Mouse (Mus musculus): ENCODE measurements around the gene Repin1. TPM values are rescaled to one million over a fixed set of nuclear protein-coding genes. Genes with fewer than 3 reads are reported as not detected.

Gene Repin1
- 8.5 and 9.5 TPM in 2 replicates for polyA plus RNA-seq (2012; rRNA removed)

DNA sequence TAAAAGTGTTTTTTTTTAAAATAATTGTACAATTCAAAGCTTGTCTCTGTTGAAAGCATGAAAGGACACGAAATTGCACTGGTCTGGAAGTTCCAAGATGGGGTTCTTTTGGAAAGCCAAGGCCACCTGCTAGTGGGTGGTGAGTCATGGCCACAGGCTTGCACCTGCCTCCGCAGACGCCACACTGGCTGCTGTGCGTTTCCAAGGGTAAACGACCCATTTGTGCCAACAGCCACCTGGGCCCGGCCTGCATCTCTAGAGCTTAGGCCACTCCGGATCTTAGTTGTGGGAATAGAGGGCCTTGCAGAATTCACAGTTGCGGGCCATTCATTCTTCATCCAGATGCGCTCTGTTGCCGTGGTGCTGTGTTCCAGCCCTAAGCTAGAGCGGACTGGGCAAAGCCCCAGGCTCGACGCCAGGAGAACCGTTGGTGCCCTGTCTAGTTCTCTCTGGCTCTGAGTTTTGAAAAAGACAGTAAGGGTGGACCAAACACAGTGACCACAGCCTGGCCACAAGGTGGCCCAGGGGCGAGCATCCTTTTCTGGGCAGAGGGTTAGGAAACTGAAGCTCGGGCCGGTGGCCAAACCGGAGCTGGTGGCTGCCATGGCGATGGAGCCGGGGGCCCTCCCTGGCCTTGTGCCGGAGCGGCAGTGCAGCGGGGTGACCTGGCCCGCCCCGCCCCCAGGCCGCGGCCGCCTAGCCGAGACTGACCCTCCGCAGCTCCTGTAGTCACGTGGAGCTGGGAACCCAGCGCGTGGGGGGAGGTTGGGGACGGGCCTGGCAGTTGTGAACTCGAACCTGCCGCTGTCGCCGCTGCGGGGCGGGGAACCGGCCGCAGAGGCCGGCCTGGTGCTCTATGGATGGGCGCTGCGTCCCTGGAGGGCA, at the start of gene Repin1, which contains the start of gene Gm44965:
Gene Repin1 (plus strand): TSS at position 726 of the 885 bp plus-strand sequence.
Gene Gm44965 (plus strand): TSS at position 784 of the 885 bp plus-strand sequence.
- DNase-seq (ENCODE audit: low read depth, low spot score) = no peak
- WGBS = 2% methylated on average over 45 of the region's 45 CpGs

DNA sequence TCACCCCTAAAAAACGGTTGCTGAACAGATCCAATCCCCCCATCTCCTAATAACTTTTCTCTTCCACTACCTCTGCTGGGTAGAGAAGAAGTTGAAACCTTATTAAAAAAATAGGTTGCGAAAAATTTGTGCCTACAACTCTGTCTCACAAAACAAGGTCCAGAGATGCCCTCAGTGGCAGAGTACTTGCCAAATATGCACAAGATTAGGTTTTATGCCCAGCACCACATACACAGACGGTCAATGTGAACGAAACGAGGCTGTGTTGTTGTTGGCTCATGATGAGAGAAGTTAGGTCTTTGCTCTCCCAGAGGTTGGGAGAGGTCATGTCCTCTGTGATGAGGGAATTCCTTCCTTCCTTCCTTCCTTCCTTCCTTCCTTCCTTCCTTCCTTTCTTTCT, 48.4 kb upstream of the Repin1 start:
- WGBS = 54% methylated on average over 5 of the region's 5 CpGs
- DNase-seq (ENCODE audit: low read depth, low spot score) = no peak

DNA sequence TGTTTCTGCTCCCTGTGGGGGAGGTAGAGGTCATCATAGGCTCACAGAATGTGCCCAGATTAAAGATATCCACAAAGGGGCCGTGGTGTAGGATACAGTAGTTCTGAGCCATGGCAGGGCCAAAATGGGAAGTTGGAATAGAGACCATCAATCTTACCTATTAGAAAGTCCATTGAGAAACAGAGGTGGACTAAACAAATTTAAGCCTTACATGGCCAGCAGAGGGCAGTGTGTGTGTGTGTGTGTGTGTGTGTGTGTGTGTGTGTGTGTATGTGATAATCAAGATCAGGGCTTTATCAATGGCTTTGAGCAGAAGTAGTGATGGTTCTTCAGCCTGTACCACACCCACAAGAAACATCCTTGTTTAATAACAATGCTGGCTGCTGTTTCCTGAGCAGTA, 47.4 kb upstream of the Repin1 start:
- no peak for DNase-seq (ENCODE audit: low read depth, low spot score)
- 41% methylated on average over 1 of the region's 1 CpGs for WGBS

DNA sequence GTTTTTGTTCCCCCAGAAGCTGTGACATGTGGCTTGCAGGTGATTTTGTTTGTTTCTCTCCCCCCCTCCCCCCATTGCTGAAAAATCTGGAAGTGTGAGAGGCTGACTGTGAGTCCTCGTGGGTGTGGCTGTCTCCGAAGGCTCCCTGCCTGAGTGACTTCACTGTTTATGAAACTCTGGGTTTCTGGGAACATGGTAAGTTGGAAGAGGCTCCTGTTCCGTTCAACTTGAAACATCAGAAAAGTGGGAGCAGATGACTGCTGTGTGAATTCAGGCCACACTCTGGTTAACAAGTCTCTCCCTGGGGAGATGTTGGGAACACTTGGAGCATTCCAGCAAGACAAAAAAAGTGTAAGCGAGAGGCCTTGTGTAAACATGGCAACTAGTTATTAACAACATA, 46.8 kb upstream of the Repin1 start:
- 52% methylated on average over 4 of the region's 4 CpGs for WGBS
- no peak for DNase-seq (ENCODE audit: low read depth, low spot score)

DNA sequence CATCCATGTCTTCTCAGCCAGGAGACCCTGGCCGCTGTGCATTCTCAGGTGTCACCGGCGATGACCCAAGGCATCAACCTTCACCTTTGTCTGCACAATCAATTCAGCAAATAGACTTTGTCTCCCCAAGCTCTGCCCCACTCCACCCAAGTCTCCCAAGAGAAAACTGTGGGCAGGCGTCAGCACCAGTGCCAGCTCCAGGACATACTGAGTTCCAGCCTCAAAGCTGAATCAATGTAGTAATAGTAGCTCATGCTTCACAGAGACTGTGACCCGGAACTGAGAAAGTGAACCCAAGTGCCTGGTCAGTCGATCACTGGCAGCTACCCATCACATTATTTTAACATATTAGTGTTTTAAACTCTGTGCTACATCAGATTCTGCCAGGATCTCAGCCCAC, 45.4 kb upstream of the Repin1 start:
- DNase-seq (ENCODE audit: low read depth, low spot score) = no peak
- 79% methylated on average over 6 of the region's 6 CpGs for WGBS

DNA sequence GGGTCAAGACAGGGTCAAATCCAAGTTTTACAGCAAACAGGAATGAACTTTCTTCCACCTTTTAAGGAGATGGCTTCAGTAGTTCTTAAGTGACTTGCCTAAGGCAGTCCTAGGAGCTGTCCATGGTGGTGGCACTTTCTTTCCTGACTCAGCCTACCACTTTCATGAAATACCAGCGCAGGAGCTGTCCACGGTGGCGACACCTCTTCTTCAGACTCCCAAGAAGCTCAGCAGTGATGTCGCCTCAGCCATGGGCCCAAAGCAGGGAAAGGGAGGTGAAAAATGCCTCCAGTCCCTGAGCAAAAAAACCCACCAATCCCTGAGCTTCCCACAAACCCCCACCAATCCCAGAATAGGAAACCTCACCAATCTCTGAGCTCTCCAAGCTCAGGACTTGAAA, 40.8 kb upstream of the Repin1 start:
- WGBS = 52% methylated on average over 4 of the region's 4 CpGs
- DNase-seq (ENCODE audit: low read depth, low spot score) = no peak

DNA sequence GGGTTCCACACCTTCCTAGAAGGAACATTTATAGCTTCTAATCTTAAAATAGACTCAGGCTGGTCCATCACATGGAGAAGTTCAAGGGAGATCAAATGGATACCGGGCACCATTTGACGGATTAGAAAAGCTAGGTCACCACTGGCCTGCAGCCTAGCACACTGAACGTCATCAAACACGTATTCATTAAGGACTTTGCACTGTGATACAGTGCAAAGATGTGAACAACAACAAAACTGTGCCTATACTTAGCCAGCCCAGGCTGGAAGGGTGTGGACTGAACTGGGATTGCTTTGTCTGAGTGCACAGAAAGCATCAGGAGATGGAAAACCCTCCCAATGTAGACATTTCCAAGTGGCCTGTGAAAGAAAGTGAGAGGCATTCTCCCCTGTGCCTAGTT, 39.9 kb upstream of the Repin1 start:
- DNase-seq (ENCODE audit: low read depth, low spot score) = no peak
- WGBS = 56% methylated on average over 4 of the region's 4 CpGs

DNA sequence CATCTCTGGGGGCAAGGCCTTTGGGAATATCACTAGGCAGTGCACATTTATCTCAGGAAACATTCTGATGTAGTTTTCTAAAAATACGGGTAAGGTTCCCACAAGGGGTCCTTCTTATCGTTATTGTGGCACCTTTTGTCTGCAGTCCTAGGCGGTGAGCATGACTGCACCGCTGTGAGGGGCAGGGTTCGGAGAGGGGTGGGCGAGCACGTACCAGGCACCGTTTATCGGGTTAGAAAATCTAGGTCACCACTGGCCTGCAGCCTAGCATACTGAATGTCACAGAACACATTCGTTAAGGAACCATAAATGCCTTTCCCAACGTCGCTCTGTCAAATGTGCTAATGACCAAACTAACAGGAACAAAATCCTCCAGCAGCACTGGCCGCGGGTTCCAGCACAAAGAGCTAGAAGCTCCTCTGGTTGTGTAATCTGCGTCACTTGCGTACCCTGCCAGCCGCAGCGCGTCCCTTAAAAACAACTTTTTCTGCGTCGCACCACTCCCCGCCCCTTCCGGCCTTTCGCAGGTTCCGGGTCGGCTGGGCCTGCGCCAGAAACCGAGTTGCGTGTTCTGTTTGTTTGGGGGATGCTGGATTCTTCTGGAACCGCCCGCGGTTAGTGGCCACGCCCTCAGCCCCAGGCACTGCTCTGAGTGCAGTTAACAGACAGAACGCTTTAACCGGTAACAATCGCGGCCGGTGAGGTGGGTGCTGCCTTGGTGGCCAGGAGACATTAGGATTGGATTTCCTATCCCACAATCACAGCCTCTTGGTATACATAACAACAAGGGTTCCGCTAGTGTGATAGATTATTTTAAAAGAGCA, 39.2 kb upstream of the Repin1 start, which contains the start of gene Lrrc61:
Gene Lrrc61 (plus strand): TSS at position 517 of the 824 bp plus-strand sequence.
- WGBS = 1% methylated on average over 39 of the region's 39 CpGs
- DNase-seq (ENCODE audit: low read depth, low spot score) = peak; percentile 73

DNA sequence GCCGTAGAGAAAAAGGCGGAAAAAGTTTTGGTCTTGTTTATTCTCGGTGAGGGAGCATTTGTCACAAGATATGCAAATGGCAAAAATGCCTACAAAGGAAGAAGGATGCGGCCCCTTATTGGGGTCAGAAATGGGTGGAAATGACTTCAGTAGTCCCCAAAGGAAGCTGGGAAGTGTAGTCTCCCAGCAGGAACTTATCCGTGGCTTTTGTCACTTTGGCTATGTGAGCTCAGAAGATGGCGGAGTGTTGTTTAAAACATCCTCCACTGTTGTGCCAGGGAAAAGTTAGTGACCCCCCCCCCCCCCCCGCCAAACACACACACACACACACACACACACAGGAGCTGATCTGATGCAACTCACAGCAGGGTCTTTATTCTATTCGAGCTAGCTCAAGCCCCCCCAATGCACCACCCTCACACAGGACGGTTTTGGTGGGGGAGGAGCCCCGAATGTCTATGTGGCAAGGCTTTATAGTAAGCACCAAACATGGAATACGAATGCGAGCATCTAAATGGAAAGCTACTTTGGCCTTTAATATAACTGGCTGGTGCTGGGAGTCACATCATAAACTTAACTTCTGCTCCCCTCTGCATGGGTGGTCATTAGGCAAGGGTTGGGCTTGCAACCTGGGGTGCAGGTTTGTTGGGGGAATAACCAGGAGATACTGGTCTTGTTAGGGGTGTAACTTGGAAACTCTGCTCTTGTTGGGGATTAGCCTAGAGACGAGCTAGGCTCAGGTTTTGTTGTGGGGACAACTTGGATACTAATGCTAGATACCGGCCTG, 38.4 kb upstream of the Repin1 start:
- 25% methylated on average over 14 of the region's 14 CpGs for WGBS
- no peak for DNase-seq (ENCODE audit: low read depth, low spot score)

DNA sequence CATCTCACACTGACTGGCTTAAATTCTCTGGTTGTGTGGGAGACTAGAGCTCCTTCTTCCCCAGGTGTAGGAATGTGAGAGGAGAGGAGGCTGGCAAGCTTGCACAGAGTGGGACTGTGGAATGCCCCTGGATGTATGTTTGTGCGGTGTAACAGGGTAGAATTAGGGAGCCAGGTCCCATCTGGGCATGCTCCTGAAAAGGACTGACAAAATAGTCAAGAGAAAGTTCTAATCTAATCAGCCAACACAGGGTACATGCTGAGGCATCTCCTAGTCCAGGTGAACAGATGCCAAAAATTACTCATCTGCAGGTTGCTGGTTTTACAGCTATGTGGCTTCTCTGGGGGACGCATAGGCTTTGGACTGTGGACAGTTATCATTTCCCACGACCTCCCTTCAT, 37.7 kb upstream of the Repin1 start:
- 90% methylated on average over 3 of the region's 3 CpGs for WGBS

DNA sequence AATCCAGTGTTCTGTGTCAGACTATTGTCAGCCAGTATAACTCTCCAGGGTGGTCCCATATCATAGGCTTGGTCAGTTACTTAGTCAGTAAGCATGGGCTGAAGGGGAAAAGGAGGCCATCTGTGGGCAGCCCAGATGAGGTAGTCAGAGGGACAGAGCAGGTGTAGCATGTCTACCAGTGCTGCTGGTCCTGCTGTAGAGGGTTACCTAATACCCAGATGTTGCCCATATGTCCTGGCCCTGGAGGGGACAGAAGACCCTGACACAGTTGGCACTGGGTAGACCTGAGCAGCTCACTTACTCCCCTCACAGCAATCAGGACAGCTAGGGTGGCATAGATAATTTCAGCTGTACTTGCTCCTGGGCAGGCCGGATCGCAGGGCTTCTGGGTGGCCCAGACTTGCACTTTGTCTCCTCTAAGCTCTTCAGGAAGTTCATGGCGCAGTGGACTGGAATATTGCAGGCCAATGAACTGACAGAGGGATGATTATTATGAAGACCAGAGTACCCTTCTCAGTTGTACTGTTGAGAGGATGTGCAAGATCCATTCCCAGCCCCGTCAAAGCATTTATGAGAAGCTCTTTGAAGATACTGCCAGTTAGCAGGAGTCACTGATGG, 27.9 kb upstream of the Repin1 start:
- no peak for DNase-seq (ENCODE audit: low read depth, low spot score)

More for the DNA sequence above, 37.7 kb upstream of the Repin1 start:
- no peak for DNase-seq (ENCODE audit: low read depth, low spot score)

DNA sequence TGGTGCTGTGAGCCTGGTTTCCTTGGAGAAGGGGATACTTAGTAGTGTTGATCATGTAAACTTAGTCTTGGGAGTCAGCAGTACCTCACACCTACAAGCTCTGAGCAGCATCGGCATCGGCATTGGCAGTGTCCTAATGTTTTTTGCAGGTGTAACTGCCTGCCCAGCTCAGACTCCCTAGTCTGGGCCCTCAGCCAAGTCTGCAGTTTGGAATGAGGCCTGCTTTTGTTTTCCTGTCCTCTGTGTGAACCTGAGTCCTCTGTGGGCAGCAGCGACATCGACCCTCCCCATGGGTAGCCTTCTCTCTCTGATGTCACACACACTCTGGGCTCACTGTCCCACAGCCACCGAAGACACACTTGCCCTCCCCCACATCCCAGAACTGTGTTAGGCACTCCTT, 27.4 kb upstream of the Repin1 start:
- 20% methylated on average over 5 of the region's 5 CpGs for WGBS

More for the DNA sequence above, 27.9 kb upstream of the Repin1 start:
- WGBS = 72% methylated on average over 4 of the region's 4 CpGs

DNA sequence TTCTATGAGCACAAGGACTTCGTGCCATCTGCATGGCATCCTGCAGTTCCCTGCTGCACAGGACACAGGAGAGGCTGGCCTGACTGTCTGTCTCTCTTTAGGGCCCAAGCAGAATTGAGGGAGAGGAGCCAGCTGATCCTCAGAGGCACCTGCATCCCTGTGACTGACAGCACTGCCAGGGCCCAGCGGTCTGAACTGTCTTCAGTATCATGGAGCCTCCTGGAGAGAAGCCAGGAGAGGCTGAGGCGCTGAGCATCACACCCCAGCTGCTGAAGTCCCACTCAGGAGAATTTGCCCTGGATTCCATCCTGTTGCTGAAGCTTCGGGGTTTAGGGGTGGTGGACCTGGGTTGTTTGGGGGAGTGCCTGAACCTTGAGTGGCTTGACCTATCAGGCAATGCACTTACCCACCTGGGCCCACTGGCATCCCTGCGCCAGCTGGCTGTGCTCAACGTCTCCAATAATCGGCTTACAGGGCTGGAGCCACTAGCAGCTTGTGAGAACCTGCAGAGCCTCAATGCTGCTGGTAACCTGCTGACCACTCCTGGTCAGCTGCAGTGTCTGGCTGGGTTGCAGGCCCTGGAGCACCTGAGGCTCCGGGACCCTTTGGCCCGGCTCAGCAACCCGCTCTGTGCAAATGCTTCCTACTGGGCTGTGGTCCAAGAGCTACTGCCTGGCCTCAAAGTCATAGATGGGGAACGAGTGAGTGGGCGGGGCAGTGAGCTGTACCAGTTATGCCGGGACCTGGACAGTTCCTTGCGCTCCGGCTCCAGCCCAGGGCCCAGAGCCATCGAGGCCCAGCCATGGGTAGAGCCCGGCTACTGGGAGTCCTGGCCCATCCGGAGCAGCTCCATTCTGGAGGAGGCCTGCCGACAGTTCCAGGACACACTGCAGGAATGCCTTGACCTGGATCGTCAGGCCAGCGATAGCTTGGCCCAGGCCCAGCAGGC, 25.4 kb upstream of the Repin1 start:
- DNase-seq (ENCODE audit: low read depth, low spot score) = no peak
- 33% methylated on average over 21 of the region's 21 CpGs for WGBS

More for the DNA sequence above, 27.4 kb upstream of the Repin1 start:
- DNase-seq (ENCODE audit: low read depth, low spot score) = no peak

DNA sequence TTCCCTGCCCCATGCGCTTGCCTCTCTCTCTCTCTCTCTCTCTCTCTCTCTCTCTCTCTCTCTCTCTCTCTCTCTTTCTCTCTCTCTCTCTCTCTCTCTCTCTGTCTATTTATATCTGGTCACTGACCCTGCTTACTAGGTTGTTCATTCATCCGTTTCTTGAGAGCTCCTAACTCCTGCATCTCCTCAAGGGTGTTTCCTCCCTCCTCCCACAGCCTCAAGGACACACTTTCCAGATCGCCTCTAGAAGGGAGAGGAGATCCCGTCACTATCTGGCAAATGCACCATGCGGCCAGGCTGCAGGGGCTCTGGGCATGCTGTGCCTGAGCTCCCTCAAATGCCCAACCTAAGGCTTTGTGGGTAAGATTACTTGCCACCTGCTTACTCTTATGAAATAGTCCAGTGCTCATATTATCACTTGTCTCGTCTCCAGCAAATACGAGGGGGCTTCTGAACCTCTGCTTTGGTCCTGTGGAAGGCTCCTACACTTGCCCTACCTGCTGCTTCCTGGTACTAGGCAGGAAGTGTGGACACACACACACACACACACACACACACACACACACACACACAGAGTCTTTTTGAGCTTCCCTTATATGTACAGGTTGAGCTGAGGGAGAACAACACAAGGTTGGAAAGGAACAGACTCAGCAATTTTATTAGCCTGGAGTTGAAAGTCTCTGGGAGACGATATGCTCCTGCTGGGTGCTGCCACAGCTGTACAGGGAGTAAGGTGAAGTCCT, 24.4 kb upstream of the Repin1 start:
- 64% methylated on average over 8 of the region's 8 CpGs for WGBS
- DNase-seq (ENCODE audit: low read depth, low spot score) = no peak

DNA sequence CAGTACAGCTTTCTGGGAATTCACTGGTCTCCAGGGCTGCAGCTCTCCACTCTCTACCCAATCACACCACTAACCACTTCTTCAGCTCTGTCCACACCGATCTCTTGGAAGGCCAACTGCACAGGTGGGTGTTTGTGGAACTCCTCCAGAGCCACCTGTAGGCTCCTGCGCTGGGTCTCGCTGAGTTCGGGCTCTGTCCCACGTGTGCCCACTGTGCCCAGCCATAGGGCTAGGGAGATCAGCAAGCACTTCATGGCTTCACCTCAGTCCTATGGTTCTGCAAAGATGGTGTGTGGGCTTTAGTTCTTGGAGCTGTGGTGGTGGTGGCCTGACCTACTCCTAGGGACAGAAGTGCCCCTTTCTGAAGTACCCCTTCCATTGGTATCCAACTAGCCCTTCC, 21.7 kb upstream of the Repin1 start:
- DNase-seq (ENCODE audit: low read depth, low spot score) = no peak
- WGBS = 86% methylated on average over 5 of the region's 5 CpGs

DNA sequence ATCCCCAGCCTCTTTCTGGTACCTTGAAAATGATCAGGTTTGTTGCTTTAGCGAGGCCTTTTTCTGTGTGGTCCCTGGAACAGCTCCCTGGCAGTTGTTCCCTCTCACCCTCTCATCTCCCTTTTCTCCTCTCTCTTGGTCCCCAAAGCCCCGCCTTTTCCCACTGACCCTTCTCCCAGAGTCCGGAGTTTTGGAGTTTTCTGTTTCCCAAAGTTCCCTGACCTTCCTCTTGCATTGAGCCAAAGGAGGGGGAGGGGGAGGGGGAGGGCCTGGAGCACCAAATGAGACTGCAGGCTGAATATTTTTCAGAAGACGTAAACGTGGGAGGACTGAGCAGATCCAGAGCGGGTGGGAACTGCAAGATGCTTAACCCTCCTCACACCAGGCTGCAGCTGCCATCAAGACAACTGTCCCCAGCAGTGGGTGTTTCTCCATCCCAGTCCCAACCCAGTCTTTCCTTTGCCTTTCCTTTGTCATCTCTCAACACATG, 21.1 kb upstream of the Repin1 start, which contains the start of gene Rarres2:
Gene Rarres2 (minus strand): TSS at position 218 of the 490 bp plus-strand sequence.
- WGBS = 38% methylated on average over 6 of the region's 6 CpGs
- no peak for DNase-seq (ENCODE audit: low read depth, low spot score)

DNA sequence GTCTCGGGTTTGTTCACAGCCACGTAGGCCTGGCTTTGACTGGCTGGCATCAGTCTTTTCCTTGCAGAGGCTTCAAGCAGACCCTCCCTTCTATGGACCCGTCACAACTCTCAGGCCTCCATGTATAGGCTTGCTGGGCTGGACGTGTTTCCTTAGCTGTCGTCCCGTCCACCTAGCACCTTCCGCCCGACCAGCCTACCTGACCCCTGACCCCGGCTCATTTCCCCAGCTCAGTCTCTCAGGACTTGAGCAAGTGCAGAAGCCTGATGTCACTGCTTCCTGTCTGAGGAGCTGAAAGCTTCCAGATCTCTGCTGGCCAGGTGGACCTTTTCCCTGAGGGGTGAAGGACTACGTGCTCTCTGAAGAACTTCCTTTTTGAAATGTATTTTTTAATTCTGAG, 20.4 kb upstream of the Repin1 start:
- WGBS = 69% methylated on average over 10 of the region's 10 CpGs
- no peak for DNase-seq (ENCODE audit: low read depth, low spot score)
